Mouse (Mus musculus): Measurements from ENCODE around the gene Il11. TPM values are rescaled to one million over a fixed set of nuclear protein-coding genes. Genes with fewer than 3 reads are reported as not detected.

Il11 gene
- total RNA-seq, 1 experiment, result 2.1 TPM

GRCm38 (mm10) chr7:4739544-4740275 is 42.9 kb downstream of the Il11 start, which contains the start of gene Kmt5c:
Kmt5c (plus strand) TSS chr7:4740115.
- no peaks in the 10 kb centered on the region for H3K9me3 ChIP-seq (ENCODE audit: control insufficient read depth, insufficient read depth, low read depth, low read length)
- H3K27ac ChIP-seq (ENCODE audit: insufficient read depth, low read depth, low read length, poor library complexity, severe bottlenecking), result peak within 1 kb of the TSS; percentile 63
- H3K4me1 ChIP-seq (ENCODE audit: control insufficient read depth in 2 of 2, insufficient read depth in 2 of 2, low read length in 2 of 2, poor library complexity in 1 of 2), result peaks cover 0 to 11% of the 10 kb centered on the region in 2 experiments; a peak in 1 of 4 replicates
- in situ Hi-C loops (cut with MboI; ENCODE audit: low sequenced_read_pairs in 2 of 2, unreplicated experiment in 2 of 2), result no loop called here
- H3K9ac ChIP-seq (ENCODE audit: insufficient read depth, low read depth, low read length, poor library complexity, severe bottlenecking), result peak within 1 kb of the TSS; percentile 94
- peak; percentile 97 for TF ChIP-seq CHD2 (IDR thresholded peaks at IDR 0.05; ENCODE audit: low read depth, low read length)
- TF ChIP-seq MAFK (IDR thresholded peaks at IDR 0.05; ENCODE audit: insufficient read depth, low read depth, low read length), result no peak
- TF ChIP-seq HCFC1 (IDR thresholded peaks at IDR 0.05; ENCODE audit: borderline replicate concordance, insufficient read depth, low read length), result no peak
- peak within 1 kb of the TSS; percentile 90 to 95 for H3K4me3 ChIP-seq (ENCODE audit: insufficient read depth in 1 of 2, low read depth in 1 of 2, low read length in 2 of 2, poor library complexity in 1 of 2, severe bottlenecking in 1 of 2)
- peak; percentile 99 for DNase-seq (ENCODE audit: low read depth, low spot score)
- peaks cover 25% of the 10 kb centered on the region for H3K36me3 ChIP-seq (ENCODE audit: control insufficient read depth, insufficient read depth, low read length, poor library complexity, severe bottlenecking)

DNA sequence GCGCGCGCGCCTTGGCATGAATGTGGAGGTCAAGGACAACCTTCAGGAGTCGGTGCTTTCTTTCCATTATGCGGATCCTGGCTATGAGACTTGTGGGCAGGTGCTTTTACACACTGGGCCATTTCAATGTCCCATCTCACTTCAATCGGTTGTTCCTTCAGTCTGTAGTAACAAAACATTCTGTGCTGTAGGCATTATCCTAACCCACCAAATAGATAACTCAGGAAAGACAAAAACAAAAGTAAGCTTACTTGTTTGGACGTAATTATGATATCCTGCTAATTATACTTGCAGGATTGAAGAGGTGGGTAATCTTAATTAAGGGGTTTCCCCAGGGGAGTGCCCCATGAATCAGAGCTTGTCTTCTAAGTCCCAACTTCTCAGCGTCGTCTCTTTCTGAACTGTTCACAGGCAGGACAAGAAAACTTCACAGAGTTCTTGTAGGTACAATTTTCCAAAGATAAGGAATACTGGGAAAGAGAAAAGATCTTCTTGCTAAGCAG is 43.6 kb downstream of the Il11 start:
- Histone ChIP-seq H3K36me3 (ENCODE audit: control insufficient read depth, insufficient read depth, low read length, poor library complexity, severe bottlenecking) (peaks cover 19% of the 10 kb centered on the region), H3K27ac (ENCODE audit: insufficient read depth, low read depth, low read length, poor library complexity, severe bottlenecking) (no peak overlapping the region), H3K4me1 (ENCODE audit: control insufficient read depth in 2 of 2, insufficient read depth in 2 of 2, low read length in 2 of 2, poor library complexity in 1 of 2) (peaks cover 0 to 11% of the 10 kb centered on the region in 2 experiments; a peak in 1 of 4 replicates), H3K4me3 (ENCODE audit: insufficient read depth in 1 of 2, low read depth in 1 of 2, low read length in 2 of 2, poor library complexity in 1 of 2, severe bottlenecking in 1 of 2) (peak overlapping the region; percentile 39), H3K9ac (ENCODE audit: insufficient read depth, low read depth, low read length, poor library complexity, severe bottlenecking) (no peak overlapping the region), H3K9me3 (ENCODE audit: control insufficient read depth, insufficient read depth, low read depth, low read length) (no peaks in the 10 kb centered on the region)
- DNase-seq (ENCODE audit: low read depth, low spot score), result no peak
- in situ Hi-C loops (cut with MboI; ENCODE audit: low sequenced_read_pairs in 2 of 2, unreplicated experiment in 2 of 2), result no loop called here
- TF ChIP-seq CHD2 (IDR thresholded peaks at IDR 0.05; ENCODE audit: low read depth, low read length) (no peak), MAFK (IDR thresholded peaks at IDR 0.05; ENCODE audit: insufficient read depth, low read depth, low read length) (no peak), HCFC1 (IDR thresholded peaks at IDR 0.05; ENCODE audit: borderline replicate concordance, insufficient read depth, low read length) (no peak), ZNF384 (IDR thresholded peaks at IDR 0.05; ENCODE audit: low read depth, low read length) (no peak)

GRCm38 (mm10) chr7:4732968-4733392 is 49.7 kb downstream of the Il11 start:
- Histone ChIP-seq H3K9me3 (ENCODE audit: control insufficient read depth, insufficient read depth, low read depth, low read length) (no peaks in the 10 kb centered on the region), H3K4me3 (ENCODE audit: insufficient read depth in 1 of 2, low read depth in 1 of 2, low read length in 2 of 2, poor library complexity in 1 of 2, severe bottlenecking in 1 of 2) (no peak overlapping the region), H3K4me1 (ENCODE audit: control insufficient read depth in 2 of 2, insufficient read depth in 2 of 2, low read length in 2 of 2, poor library complexity in 1 of 2) (no peaks in the 10 kb centered on the region), H3K36me3 (ENCODE audit: control insufficient read depth, insufficient read depth, low read length, poor library complexity, severe bottlenecking) (no peaks in the 10 kb centered on the region), H3K27ac (ENCODE audit: insufficient read depth, low read depth, low read length, poor library complexity, severe bottlenecking) (no peak overlapping the region), H3K9ac (ENCODE audit: insufficient read depth, low read depth, low read length, poor library complexity, severe bottlenecking) (no peak overlapping the region)
- no peak for DNase-seq (ENCODE audit: low read depth, low spot score)
- in situ Hi-C loops (cut with MboI; ENCODE audit: low sequenced_read_pairs in 2 of 2, unreplicated experiment in 2 of 2), result no loop called here
- no peak for TF ChIP-seq ZNF384 (IDR thresholded peaks at IDR 0.05; ENCODE audit: low read depth, low read length)
- TF ChIP-seq HCFC1 (IDR thresholded peaks at IDR 0.05; ENCODE audit: borderline replicate concordance, insufficient read depth, low read length), result no peak

DNA sequence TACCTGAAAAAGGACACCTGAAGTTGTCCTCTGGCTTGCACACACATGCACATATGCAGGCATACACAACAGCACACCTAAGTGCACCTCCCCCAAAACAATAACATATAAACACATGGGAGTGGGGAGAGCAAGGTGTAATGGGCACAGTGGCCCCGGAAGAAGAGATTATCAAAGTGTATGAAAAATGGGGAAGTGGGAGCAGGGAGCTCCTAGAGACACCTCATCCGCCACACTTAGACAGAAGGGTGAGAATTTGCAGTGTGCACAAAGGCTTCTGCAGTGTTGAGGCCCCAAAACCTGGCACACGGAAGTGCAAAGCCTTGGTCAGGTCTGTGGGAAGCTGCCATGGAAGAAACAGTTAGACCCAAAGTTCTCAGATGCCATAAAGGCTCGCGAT is 51.6 kb downstream of the Il11 start:
- Histone ChIP-seq H3K4me1 (ENCODE audit: control insufficient read depth in 2 of 2, insufficient read depth in 2 of 2, low read length in 2 of 2, poor library complexity in 1 of 2) (no peaks in the 10 kb centered on the region), H3K4me3 (ENCODE audit: insufficient read depth in 1 of 2, low read depth in 1 of 2, low read length in 2 of 2, poor library complexity in 1 of 2, severe bottlenecking in 1 of 2) (no peak overlapping the region), H3K27ac (ENCODE audit: insufficient read depth, low read depth, low read length, poor library complexity, severe bottlenecking) (no peak overlapping the region), H3K36me3 (ENCODE audit: control insufficient read depth, insufficient read depth, low read length, poor library complexity, severe bottlenecking) (no peaks in the 10 kb centered on the region), H3K9me3 (ENCODE audit: control insufficient read depth, insufficient read depth, low read depth, low read length) (no peaks in the 10 kb centered on the region), H3K9ac (ENCODE audit: insufficient read depth, low read depth, low read length, poor library complexity, severe bottlenecking) (no peak overlapping the region)
- no peak for DNase-seq (ENCODE audit: low read depth, low spot score)
- TF ChIP-seq ZC3H11A (IDR thresholded peaks at IDR 0.05; ENCODE audit: borderline replicate concordance, low read depth, low read length) (no peak), ZNF384 (IDR thresholded peaks at IDR 0.05; ENCODE audit: low read depth, low read length) (no peak), MAFK (IDR thresholded peaks at IDR 0.05; ENCODE audit: insufficient read depth, low read depth, low read length) (no peak), CHD2 (IDR thresholded peaks at IDR 0.05; ENCODE audit: low read depth, low read length) (no peak), HCFC1 (IDR thresholded peaks at IDR 0.05; ENCODE audit: borderline replicate concordance, insufficient read depth, low read length) (no peak)
- in situ Hi-C loops (cut with MboI; ENCODE audit: low sequenced_read_pairs in 2 of 2, unreplicated experiment in 2 of 2), result no loop called here
